Mouse (Mus musculus): ENCODE results near the gene Tmppe. TPM values are rescaled to one million over a fixed set of nuclear protein-coding genes. Genes with fewer than 3 reads are reported as not detected.
"Not testable (repeated sequence)": the region's sequence is repeated elsewhere in the genome, so short reads cannot be mapped to it uniquely, and the experiment has no call there.

Tmppe gene
- total RNA-seq, 2 experiments from 2014 or later: 3.5 to 4.5 TPM

- intact Hi-C loops (cut with DNase I): loop anchor here (10.0 kb wide), 1 partner anchor 341 kb away; the partner anchor contains the start of gene Cmtm6
- not testable (repeated sequence) for DNase-seq
These were observed 6.8 kb upstream of the Tmppe start for GRCm38 (mm10) chr9:114394136-114394535.

GRCm38 (mm10) chr9:114394677-114395076 is 6.2 kb upstream of the Tmppe start:
- no peak for DNase-seq
- intact Hi-C loops (cut with DNase I): loop anchor here (10.0 kb wide), 1 partner anchor 340 kb away; the partner anchor contains the start of gene Cmtm6

- no peak for DNase-seq
- intact Hi-C loops (cut with DNase I): loop anchor here (10.0 kb wide), 1 partner anchor 340 kb away; the partner anchor contains the start of gene Cmtm6
These were observed 5.6 kb upstream of the Tmppe start for GRCm38 (mm10) chr9:114395258-114395657.

GRCm38 (mm10) chr9:114399680-114400079 is 1.2 kb upstream of the Tmppe start:
- no peak for DNase-seq
- intact Hi-C loops (cut with DNase I): loop anchor here (10.0 kb wide), 1 partner anchor 335 kb away; the partner anchor contains the start of gene Cmtm6

DNA sequence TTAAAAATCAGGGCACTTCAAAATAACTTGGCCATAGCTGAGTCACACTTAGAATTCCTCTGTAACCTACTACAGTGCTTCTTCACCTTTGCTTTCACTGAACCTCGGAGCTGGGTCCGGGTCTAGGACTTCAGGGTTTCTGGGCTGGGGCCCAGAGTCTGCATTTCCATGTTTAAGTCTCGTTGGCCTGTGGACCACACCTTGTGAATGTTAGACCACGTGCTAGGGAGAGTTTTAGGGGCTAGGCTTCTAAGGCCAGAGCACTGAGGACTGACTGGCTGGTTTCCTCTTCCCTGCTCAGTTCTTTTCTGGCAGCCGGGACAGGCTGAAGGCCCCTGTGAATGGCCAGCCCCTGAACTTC is 337 bp upstream of the Tmppe start:
- intact Hi-C loops (cut with DNase I): no loop called here
- no peak for DNase-seq

GRCm38 (mm10) chr9:114401685-114402080 is 778 bp downstream of the Tmppe start:
- intact Hi-C loops (cut with DNase I): no loop called here

DNA sequence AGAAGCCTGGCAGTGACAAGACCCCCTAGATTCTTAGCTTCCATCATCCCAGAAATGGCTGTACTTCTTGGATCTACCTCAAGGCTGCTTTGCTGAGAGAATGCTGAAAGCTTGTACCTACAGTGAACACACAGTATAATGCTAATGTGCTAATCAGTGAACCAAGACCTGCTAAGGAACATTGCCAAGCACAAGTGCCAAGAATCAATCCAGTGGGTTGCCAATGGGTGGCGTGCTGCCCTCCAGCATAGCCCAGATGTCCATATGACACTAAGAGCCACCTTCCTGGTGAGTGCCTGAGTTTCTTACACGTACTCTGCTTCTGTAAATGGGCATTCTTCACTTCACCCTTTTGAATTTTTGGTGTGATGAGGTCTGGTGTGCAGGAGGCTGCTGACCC is 6.8 kb downstream of the Tmppe start:
- intact Hi-C loops (cut with DNase I): no loop called here
- DNase-seq: no peak

More at GRCm38 (mm10) chr9:114401685-114402080, 778 bp downstream of the Tmppe start:
- no peak for DNase-seq

GRCm38 (mm10) chr9:114410313-114410862 is 9.5 kb downstream of the Tmppe start:
- intact Hi-C loops (cut with DNase I): no loop called here
- DNase-seq: no peak

GRCm38 (mm10) chr9:114411295-114411694 is 10.4 kb downstream of the Tmppe start:
- no peak for DNase-seq
- intact Hi-C loops (cut with DNase I): no loop called here

DNA sequence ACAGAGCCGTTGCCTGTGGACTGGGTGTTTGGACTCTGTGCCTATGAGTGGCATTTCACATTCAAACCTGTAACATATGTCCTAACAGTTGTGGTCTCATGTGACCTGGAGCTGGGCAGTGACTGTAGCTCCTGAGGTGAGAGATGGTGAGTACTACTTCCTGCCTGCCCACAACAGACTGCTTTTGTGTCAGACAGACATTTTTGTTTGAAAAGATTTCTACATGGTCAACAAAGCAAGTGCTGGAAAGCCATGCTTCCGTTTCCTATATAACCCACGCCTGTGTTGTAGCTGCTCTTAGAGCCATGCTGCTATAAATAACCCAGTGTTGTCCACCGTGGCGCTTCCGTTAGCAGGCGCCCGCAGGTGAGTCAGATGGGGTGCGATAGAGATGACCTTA is 11.5 kb downstream of the Tmppe start:
- no peak for DNase-seq
- intact Hi-C loops (cut with DNase I): no loop called here

DNA sequence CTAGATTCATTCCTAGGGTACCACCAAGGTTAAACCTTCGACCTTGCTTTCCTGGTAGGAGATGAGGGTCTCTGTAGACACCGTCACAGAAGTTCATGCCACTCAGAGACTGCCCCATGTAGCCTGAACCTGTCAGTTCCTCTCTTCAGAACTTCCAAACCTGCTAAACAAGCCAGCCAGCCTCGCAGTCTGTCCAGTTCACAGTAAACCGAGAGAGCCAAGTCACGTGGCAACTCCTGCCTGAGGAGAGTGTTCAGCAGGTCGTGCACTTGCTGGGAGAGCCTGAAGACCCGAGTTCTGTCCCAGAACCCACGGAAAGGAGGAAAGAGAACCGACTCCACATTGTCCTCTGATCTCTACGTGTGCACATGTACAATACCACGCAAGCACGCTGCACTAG is 13.0 kb downstream of the Tmppe start:
- intact Hi-C loops (cut with DNase I): no loop called here
- DNase-seq: no peak

- intact Hi-C loops (cut with DNase I): loop anchor here (2.0 to 5.0 kb wide), 2 partner anchors 81 to 167 kb away; no protein-coding TSS in a partner anchor
- peak; percentile 32 to 38 for DNase-seq
These were observed 14.8 kb downstream of the Tmppe start for GRCm38 (mm10) chr9:114415701-114416100.

DNA sequence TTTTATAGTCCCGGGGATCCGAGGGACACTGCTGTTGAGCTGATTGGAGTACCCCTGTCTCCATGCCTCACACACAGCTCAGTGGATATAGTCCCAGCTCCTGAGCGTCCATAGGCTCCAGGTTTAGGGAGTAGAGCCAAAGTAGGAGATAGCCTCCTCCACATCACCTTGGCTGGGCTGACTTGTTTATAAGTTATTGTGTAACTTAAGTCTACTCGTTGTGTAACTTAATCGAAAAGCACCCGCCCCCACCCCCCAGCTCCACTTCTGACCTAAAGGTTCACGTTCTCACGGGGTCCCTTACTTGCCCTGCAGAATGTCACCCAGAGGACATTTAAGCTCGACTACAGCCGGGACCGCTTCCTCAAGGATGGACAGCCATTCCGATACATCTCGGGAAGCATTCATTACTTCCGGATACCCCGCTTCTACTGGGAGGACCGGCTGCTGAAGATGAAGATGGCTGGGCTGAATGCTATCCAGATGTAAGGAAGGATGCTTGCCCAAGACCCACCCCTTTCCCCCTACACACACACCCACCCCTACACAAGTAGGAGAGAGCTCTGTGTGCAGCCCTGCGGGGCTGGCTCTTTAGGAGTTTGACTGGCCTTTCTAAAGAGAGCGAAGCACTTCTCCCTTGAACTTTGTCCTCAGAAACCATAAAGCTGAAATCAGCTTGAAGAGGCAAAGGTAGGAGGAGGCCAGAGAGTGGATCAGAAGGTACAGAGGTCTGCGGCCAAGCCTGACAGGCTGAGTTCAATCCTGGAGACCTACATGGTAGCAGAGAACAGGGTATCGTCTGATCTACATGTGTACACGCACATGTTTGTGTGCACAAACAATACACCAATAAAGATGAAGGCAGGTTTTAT is 16.0 kb downstream of the Tmppe start:
- intact Hi-C loops (cut with DNase I): loop anchor here (2.0 to 5.0 kb wide), 2 partner anchors 80 to 165 kb away; no protein-coding TSS in a partner anchor
- no peak for DNase-seq

GRCm38 (mm10) chr9:114418187-114418586 is 17.3 kb downstream of the Tmppe start:
- peak in 1 of 2 experiments; percentile 46 for DNase-seq
- intact Hi-C loops (cut with DNase I): loop anchor here (5.0 kb wide), 1 partner anchor 164 kb away; no protein-coding TSS in a partner anchor

DNA sequence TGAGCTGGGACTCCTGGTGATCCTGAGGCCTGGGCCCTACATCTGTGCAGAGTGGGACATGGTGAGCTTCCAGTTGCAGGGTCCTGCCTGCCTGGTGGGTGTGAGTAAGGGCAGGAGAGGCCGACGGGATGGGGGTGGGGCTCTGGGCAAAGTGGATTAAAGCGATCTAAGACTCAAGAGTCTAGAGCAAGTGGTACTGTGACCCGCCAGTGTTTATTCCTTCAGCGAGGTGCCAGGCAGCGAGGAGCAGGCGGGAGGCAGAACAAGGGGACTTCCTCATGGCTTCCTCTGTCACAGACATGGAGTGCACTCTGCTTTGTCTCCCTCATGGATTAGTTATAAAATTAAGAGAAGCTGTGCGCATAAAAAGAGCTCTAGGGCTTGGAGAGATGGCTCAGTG is 19.5 kb downstream of the Tmppe start:
- DNase-seq: no peak

GRCm38 (mm10) chr9:114421045-114421444 is 20.1 kb downstream of the Tmppe start:
- DNase-seq: no peak
- intact Hi-C loops (cut with DNase I): no loop called here

More for the DNA sequence above, 19.5 kb downstream of the Tmppe start:
- intact Hi-C loops (cut with DNase I): no loop called here

DNA sequence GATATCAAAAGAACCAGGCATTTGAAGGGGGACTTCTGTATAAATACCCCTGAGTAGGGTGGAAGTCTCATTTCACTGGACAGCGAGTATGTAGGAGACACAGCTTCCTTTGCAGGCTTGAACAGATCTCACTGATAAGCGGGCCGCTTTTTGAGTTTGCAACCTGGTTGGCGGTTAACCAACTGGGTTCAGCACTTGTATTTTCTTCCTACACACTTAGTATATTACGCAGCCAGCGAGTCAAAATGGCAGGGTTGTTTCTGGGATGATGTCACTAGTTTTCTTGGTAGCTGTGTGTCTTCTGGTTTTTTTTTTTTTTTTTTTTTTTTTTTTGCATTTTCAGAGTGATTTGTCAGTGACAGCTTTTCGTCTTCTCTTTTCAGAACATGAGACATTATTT is 20.9 kb downstream of the Tmppe start:
- DNase-seq: no peak
- intact Hi-C loops (cut with DNase I): no loop called here

GRCm38 (mm10) chr9:114425576-114425975 is 24.7 kb downstream of the Tmppe start:
- no peak for DNase-seq
- intact Hi-C loops (cut with DNase I): no loop called here

GRCm38 (mm10) chr9:114426201-114426600 is 25.3 kb downstream of the Tmppe start:
- intact Hi-C loops (cut with DNase I): no loop called here
- DNase-seq: no peak

- intact Hi-C loops (cut with DNase I): no loop called here
These were observed 26.5 kb downstream of the Tmppe start for GRCm38 (mm10) chr9:114427425-114427824.

GRCm38 (mm10) chr9:114428103-114428834 is 27.4 kb downstream of the Tmppe start:
- intact Hi-C loops (cut with DNase I): no loop called here
- no peak for DNase-seq

More at GRCm38 (mm10) chr9:114427425-114427824, 26.5 kb downstream of the Tmppe start:
- DNase-seq: no peak
